Mouse (Mus musculus) fat pad, adult 2 months (tissue): ENCODE results near the gene Dscaml1.

Experiments used
- DNase-seq: peaks from one replicate; pipeline ENCODE4 v3.0.0-alpha.2; 2011; ENCODE audit warnings: low read depth, low spot score; ENCODE audit errors: extremely low read depth

Gene Dscaml1

GRCm38 (mm10) chr9:45426456-45426855, at the start of gene Dscaml1:
Gene Dscaml1 (plus strand): TSS chr9:45426628.
- no peak for DNase-seq

DNA sequence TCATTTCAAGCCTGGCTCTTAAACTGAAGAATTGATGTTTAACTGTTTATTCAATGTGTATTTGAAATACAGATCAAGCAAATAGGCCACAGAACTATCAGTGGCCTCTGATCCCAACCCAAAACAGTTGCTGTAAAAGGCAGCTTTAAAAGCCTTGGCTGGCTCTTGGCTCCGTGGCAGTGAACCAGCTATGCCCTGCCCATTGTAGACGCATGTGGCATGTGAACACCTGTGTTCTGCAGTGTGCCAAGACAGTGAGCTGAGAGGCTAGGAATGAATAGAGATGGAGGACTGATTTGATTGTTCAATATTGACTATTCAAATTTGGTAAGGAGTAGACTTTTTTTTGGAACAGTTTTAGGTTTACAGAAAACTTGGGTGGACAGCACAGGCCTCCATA, 49.5 kb upstream of the Dscaml1 start:
- no peak for DNase-seq

DNA sequence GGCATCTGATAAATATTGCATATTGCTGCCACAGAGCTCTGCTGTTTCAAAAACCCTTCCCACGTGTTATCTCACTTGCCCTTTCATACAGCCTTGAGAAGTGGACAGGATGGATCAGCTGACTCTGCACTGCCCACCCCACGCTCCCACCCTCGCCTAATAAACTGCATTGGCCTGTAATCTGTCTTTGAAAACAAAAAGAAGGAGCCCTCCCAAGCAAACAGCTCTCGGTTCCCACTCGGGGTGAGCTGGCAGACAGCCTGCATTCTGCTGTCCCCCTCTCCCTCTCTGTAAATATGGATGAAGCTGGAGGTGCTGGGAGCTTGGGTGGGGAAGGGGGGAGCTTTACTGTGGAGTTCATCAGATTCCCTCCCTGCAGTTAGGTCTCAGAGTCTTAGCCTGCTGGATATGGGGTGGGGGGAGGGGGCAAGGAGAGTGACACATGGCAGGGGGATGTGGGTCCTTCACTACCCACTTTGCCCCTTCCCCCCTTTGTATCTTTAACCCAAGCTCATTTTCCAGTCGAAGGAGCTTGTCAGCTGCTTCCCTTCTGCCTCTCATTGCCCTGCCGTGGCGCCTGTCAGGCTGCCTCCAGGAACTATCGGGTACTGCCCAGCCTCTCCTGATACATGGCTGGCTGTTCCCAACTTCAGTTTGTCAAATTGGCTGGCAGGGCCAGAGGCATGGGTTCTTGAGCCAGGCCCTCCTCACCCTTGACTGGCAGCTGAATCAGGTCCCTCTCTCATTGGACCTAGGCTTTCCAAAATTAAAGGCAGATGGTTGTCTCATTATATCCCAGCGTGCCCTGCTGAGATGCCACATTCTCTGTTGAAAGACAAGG, 45.8 kb upstream of the Dscaml1 start:
- no peak for DNase-seq

DNA sequence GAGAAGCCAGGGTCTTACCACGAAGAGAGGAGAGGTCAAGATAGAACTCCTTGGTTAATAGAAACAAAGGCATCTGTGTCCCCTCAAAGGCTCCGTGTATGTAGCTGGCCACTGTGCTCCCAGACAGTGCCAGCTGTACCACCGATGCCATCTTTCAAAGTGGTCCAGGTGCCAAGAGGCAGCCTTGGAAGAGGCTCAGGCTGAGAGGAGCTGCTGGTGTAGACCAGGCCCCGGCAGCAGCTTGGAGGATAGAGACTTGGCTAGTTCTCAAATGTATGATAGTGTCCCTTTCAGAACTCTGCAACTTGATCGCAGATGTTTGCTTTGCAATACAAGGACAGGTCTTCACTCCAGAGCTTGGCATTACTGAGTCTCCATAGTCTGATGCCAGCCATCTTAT, 44.1 kb upstream of the Dscaml1 start:
- no peak for DNase-seq

DNA sequence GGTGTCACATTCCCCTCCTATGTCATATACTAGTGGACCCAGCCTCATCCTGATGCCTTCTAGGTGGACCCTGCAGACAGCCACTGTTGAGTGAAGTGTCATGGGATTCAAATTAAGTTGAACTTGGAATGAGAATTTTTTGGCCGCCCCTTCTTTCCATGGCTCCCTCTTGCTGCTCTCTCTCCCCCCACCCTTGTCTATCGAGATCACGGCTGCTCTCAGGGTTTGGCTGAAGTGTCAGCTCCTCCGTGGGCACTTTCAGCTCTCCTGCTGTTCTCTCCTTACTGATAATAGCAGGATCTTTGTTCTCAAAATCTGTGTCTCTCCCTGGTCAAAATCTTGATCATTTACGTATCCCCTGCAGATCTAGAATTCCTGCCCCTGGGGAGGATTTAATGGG, 43.6 kb upstream of the Dscaml1 start:
- no peak for DNase-seq

DNA sequence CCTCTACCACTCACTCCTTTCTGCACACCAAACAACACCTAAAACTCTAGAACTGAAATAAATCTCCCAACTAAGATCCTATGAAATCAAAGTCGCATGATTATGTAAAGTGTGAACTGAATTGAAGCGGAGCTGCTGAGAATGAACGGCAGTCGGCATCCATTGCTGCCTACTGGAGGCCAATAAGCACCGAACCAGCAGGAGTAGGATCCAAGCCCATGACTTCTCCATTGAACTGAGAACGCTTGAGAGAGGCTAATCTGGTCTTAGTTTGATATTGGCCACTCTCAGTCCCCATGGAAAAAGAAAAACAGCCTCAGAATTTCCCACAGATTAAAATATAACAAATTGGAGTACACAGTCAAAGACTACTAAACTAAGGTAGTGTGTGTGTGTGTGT, 42.5 kb upstream of the Dscaml1 start:
- DNase-seq: no peak

DNA sequence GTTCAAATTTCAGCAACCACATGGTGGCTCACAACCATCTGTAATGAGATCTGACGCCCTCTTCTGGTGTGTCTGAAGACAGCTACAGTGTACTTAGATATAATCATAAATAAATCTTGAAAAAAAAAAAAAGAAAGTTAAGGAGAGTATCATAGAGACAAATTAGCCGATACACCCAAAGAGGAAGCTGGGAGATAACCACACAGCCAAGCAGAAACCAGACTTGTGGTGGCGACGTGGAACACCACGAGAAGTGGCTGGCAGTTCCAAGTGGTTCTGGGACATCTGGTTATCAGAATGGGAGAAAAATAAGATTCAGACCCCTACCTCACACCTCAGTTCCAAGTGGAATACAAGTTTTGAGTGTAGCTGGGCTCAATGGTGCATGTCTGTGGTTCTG, 39.7 kb upstream of the Dscaml1 start:
- DNase-seq: no peak

- DNase-seq: no peak
These were observed 37.9 kb upstream of the Dscaml1 start for GRCm38 (mm10) chr9:45388385-45388994.

DNA sequence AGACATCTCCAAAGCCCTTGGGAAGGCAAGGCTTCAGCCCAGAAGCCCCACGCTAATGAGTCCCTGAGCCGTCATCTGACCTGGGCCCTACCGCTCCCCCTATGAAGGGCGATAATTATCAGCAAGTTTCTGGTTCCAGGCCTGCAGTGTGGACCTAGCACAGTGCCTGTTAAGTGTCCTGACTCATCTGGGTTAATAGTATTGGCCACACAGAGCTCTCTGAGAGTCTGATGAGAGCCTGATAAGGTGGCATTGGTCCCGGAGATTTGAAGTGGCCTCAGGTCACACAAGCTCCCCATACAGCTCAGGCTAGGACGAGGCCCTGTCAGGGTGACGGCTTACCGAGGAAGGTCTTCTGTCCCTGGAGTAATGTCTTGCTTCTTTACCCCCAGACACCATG, 36.8 kb upstream of the Dscaml1 start:
- DNase-seq: no peak

DNA sequence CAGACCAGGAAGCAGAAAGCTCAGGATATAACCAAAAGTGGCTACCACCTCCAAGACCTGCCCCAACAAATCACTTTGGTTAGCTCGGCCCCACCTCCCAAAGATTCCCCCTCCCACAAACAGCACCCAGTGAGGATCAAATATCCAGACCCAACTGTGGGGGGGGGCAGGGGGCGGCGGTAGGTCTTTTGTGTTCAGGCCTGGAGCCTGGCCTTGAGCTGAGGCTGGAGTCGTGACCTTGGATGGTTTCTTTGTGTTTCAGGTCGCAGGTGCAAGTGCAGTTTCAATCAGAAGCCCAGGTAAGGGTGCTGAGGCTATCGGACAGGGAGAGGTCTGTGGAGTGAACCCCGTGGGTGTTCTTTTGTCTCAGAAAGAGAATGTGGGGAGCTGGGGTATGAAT, 35.1 kb upstream of the Dscaml1 start:
- DNase-seq: no peak

DNA sequence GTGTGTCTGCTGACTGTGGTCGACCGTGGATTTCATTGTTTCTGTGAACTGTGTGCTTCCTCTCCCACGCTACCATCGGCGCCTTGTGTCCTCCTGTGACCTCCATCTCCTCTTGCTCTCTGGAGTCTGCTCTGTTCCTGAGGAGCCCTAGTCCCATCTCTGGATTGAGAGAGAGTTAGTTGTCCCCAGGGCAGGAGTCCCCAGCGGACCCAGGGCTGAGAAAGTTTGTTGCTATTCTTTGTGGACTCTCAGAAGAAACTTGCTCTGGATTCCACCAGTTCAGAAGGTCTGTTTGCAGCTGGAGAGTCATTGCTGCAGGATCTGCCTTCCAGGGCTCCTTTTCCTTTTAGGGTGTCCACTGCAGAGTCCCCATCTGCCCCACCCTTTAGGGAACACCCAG, 31.2 kb upstream of the Dscaml1 start:
- DNase-seq: no peak

DNA sequence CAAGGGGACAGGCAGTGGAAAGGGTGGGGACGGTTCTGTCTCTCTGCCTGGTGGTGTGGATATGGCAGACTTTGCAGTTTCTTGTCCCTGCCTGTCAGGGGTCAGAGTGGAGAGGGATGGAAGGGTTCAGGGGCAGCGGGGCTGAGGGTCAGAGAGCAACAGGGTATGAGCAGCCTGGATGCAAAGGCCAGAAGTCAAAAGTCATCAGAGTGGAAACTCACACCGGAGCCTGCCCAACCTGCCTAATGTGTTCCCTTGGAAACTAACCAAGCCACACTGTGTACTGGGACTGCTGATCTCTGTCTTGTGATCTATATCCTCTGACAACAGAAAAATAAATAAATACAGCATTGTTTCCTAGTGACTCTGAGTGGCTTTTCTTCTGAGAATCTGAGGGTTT, 30.6 kb upstream of the Dscaml1 start:
- no peak for DNase-seq

GRCm38 (mm10) chr9:45398336-45398735, 28.1 kb upstream of the Dscaml1 start:
- no peak for DNase-seq

- DNase-seq: no peak
These were observed 27.0 kb upstream of the Dscaml1 start, which contains the start of gene Fxyd2 for GRCm38 (mm10) chr9:45399434-45399833. Gene Fxyd2 (plus strand): TSS chr9:45399669.

GRCm38 (mm10) chr9:45401851-45402250, 24.6 kb upstream of the Dscaml1 start:
- DNase-seq: no peak

DNA sequence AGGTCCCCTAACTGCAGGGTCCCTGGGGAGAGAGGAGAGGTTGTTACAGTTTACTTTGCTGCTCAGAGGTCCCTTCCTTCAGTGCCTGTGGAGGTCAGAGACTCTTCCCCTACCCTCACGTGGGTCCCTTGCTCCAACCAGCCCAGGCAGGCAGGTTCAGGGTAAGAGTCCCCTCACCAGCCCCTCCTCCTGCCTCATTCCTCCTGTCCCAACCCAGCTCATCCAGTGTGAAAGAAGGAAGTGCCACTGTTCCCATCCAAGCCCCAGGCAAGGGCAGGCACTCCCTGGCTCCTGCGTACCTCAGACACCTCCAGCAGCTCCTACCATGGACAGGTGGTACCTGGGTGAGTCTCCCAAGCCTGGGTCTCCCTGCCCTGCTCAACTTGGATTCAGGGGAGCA, 23.5 kb upstream of the Dscaml1 start:
- DNase-seq: no peak

GRCm38 (mm10) chr9:45405694-45406093, 20.7 kb upstream of the Dscaml1 start:
- DNase-seq: no peak

GRCm38 (mm10) chr9:45406808-45407207, 19.6 kb upstream of the Dscaml1 start:
- no peak for DNase-seq

GRCm38 (mm10) chr9:45407706-45408675, 18.4 kb upstream of the Dscaml1 start:
- DNase-seq: no peak

DNA sequence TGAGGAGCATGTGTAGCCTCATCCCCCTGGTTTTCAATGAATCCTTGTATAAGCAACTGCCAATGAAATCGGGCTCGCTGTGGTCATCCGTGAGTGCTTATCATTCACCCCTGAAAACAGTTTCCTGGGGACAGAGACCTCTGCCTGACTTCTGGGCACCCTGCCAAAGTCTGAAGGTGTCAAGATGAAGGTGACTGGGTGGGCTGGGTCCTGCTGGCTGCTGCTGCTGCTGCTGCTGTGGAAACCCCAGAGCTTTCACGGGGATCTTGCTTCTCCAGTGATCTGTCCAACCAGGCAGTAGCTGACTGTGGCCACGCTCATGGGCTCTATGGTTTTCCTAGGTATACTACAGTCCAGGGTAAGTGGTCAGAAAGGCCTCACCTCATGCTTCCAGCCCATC, 16.2 kb upstream of the Dscaml1 start:
- DNase-seq: no peak

GRCm38 (mm10) chr9:45410614-45411013, 15.8 kb upstream of the Dscaml1 start:
- DNase-seq: no peak
